Mouse (Mus musculus): ENCODE measurements around the gene Nol4l.
A peak's percentile ranks its signal among the peaks of the same experiment; 100 is the strongest.
"Not testable (repeated sequence)": the region's sequence is repeated elsewhere in the genome, so short reads cannot be mapped to it uniquely, and the experiment has no call there.

Gene Nol4l

GRCm38 (mm10) chr2:153422051-153422450, 107.7 kb downstream of the Nol4l start:
- DNase-seq (ENCODE audit: low read depth in 2 of 2, low spot score in 2 of 2): no peak

- DNase-seq (ENCODE audit: low read depth in 2 of 2, low spot score in 2 of 2): no peak
Measured at GRCm38 (mm10) chr2:153421233-153421632, 108.5 kb downstream of the Nol4l start.

- DNase-seq (ENCODE audit: low read depth in 2 of 2, low spot score in 2 of 2): no peak
Measured at GRCm38 (mm10) chr2:153418381-153418780, 111.4 kb downstream of the Nol4l start.

- no peak for DNase-seq (ENCODE audit: low read depth in 2 of 2, low spot score in 2 of 2)
Measured at GRCm38 (mm10) chr2:153417841-153418240, 111.9 kb downstream of the Nol4l start.

GRCm38 (mm10) chr2:153414607-153415006, 115.2 kb downstream of the Nol4l start:
- DNase-seq (ENCODE audit: low read depth in 2 of 2, low spot score in 2 of 2): peak; percentile 30 to 52

GRCm38 (mm10) chr2:153412563-153412962, 117.2 kb downstream of the Nol4l start:
- DNase-seq (ENCODE audit: low read depth in 2 of 2, low spot score in 2 of 2): no peak

GRCm38 (mm10) chr2:153411557-153411956, 118.2 kb downstream of the Nol4l start:
- no peak for DNase-seq (ENCODE audit: low read depth in 2 of 2, low spot score in 2 of 2)

- DNase-seq (ENCODE audit: low read depth in 2 of 2, low spot score in 2 of 2): no peak
Measured at GRCm38 (mm10) chr2:153408971-153409370, 120.8 kb downstream of the Nol4l start.

- no peak for DNase-seq (ENCODE audit: low read depth in 2 of 2, low spot score in 2 of 2)
Measured at GRCm38 (mm10) chr2:153406882-153407281, 122.9 kb downstream of the Nol4l start.

GRCm38 (mm10) chr2:153404882-153405281, 124.9 kb downstream of the Nol4l start:
- no peak for DNase-seq (ENCODE audit: low read depth in 2 of 2, low spot score in 2 of 2)

GRCm38 (mm10) chr2:153404062-153404461, 125.7 kb downstream of the Nol4l start:
- no peak for DNase-seq (ENCODE audit: low read depth in 2 of 2, low spot score in 2 of 2)

- DNase-seq (ENCODE audit: low read depth in 2 of 2, low spot score in 2 of 2): no peak
Measured at GRCm38 (mm10) chr2:153399166-153399565, 130.6 kb downstream of the Nol4l start.

- DNase-seq (ENCODE audit: low read depth in 2 of 2, low spot score in 2 of 2): no peak
Measured at GRCm38 (mm10) chr2:153397790-153398515, 131.8 kb downstream of the Nol4l start.

- DNase-seq (ENCODE audit: low read depth in 2 of 2, low spot score in 2 of 2): no peak
Measured at GRCm38 (mm10) chr2:153393045-153393444, 136.7 kb downstream of the Nol4l start.

GRCm38 (mm10) chr2:153389831-153390230, 139.9 kb downstream of the Nol4l start:
- no peak for DNase-seq (ENCODE audit: low read depth in 2 of 2, low spot score in 2 of 2)

- DNase-seq (ENCODE audit: low read depth in 2 of 2, low spot score in 2 of 2): no peak
Measured at GRCm38 (mm10) chr2:153380479-153380878, 149.3 kb downstream of the Nol4l start.

- no peak for DNase-seq (ENCODE audit: low read depth in 2 of 2, low spot score in 2 of 2)
Measured at GRCm38 (mm10) chr2:153375380-153375779, 154.4 kb downstream of the Nol4l start.

- no peak for DNase-seq (ENCODE audit: low read depth in 2 of 2, low spot score in 2 of 2)
Measured at GRCm38 (mm10) chr2:153370871-153371270, 158.9 kb downstream of the Nol4l start.

- DNase-seq (ENCODE audit: low read depth in 2 of 2, low spot score in 2 of 2): not testable (repeated sequence)
Measured at GRCm38 (mm10) chr2:153364531-153364930, 165.2 kb downstream of the Nol4l start.

- DNase-seq (ENCODE audit: low read depth in 2 of 2, low spot score in 2 of 2): no peak
Measured at GRCm38 (mm10) chr2:153361101-153361710, 168.6 kb downstream of the Nol4l start.

Measured in CD8-positive naive resting alpha-beta T cell, adult 2 months (primary cell).